Mouse (Mus musculus): ENCODE results near the gene 5031439G07Rik. TPM values are rescaled to one million over a fixed set of nuclear protein-coding genes. Genes with fewer than 3 reads are reported as not detected.
"Not testable (repeated sequence)": the region's sequence is repeated elsewhere in the genome, so short reads cannot be mapped to it uniquely, and the experiment has no call there.

5031439G07Rik gene
- 100 to 1,000 TPM; 102 to 128 TPM for total RNA-seq (2021)
- long read RNA-seq, full-length matches to known transcripts = 41 of 81 reads
- long read RNA-seq, partial matches to known transcripts = 20 of 81 reads
- long read RNA-seq, other reads (novel, unspliced or antisense) = 20 of 81 reads

- DNase-seq (ENCODE audit: low spot score in 2 of 2) = peak; percentile 81 to 86
Measured at GRCm38 (mm10) chr15:84987874-84988825, at the start of gene 5031439G07Rik. TSS of gene 5031439G07Rik (minus strand) at chr15:84988551.

- no peak for DNase-seq (ENCODE audit: low spot score in 2 of 2)
Measured at GRCm38 (mm10) chr15:85037343-85037690, 49.0 kb upstream of the 5031439G07Rik start.

GRCm38 (mm10) chr15:85036566-85037342 is 48.4 kb upstream of the 5031439G07Rik start:
- DNase-seq (ENCODE audit: low spot score in 2 of 2) = peak; percentile 98 to 99

GRCm38 (mm10) chr15:85033916-85034315 is 45.6 kb upstream of the 5031439G07Rik start:
- not testable (repeated sequence) for DNase-seq (ENCODE audit: low spot score in 2 of 2)

DNA sequence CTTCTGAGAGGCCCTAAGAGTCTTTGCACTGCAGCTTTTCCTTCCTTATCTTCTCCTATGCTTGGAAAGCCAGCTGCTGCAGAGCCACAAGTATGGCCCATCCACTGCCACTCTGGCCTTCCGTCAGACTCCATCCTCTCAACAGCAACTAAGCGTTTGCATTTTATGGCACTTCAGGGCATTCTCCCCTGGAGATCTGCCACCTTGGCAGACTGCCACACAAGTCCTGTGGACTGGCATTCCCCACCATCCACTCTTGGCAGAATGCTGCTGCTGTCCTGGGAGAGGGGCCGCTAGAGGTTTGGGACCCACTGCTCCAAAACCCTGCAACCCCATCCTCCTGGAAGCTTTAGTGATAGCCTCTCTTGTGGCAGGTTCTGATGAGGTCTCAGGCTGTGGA is 43.5 kb upstream of the 5031439G07Rik start:
- DNase-seq (ENCODE audit: low spot score in 2 of 2) = no peak

DNA sequence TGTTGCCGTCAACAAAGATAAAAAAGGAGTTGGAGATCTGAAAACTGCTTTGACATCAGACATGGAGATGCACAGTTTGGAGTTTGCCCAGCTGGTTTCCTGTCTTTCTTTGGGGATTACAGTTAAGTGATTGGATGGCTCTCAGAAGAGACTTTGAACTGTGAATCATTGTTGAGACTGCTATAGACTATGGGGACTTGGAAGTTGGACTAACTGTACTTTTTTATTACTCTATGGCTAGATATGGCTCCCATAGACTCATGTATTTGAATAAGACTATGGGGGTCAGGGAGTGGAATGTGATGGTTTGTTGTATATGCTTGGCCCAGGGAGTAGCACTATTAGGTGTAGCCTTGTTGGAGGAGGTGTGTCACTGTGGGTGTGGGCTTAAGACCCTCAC is 42.3 kb upstream of the 5031439G07Rik start:
- not testable (repeated sequence) for DNase-seq (ENCODE audit: low spot score in 2 of 2)

DNA sequence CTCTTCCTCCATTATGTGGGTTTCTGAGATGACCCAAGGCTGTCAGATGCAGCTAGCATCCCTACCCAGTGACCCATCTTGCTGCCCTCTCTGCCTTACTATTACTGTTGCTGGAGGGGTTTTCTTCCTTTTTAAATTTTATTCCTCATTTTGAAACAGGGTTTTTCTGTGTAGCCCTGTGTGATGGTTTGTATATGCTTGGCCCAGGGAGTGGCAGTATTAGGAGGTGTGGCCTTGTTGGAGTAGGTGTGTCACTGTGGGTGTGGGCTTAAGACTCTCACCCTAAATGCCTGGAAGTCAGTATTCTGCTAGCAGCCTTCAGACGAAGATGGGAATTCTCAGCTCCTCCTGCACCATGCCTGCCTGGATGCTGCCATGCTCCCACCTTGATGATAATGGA is 40.3 kb upstream of the 5031439G07Rik start, which contains the start of gene Fam118a:
TSS of gene Fam118a (plus strand) at position 301 of the 400 bp plus-strand sequence.
- not testable (repeated sequence) for DNase-seq (ENCODE audit: low spot score in 2 of 2)

DNA sequence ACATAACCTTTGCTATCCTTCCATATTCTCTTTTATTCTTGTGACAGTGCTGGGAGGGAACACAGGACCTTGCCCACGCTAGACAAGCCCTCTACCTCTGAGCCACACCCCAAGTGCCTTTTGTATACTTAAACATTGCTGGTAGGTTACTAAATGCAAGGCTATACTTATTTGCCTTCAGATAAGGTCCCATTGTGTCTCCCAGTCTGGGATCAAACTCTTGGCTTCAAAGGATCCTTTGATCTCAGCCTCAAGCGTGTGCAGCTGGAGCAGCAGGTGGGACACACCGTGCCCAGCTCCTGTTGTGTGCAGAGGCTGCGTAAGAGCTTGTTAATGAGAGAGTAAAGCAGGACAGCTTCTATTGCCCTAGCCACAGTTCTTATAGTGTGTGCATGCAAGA is 39.4 kb upstream of the 5031439G07Rik start:
- DNase-seq (ENCODE audit: low spot score in 2 of 2) = no peak

DNA sequence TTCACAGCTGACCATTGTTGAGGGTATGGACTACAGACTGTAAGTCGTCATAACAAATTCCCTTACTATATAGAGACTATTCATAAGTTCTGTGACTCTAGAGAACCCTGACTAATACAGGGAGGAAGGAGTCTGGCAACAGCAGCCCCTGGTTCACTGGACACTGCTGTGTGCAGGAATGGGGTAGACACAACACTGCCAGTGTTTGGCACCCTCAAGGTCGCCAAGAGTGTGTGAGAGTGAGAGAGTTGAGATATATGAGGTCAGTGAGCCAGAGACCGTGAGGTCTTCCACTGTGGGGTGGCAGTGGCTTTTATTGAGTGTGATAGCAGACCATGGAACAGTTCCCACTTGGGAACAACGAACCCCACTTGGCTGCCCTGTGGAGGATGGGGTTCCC is 37.8 kb upstream of the 5031439G07Rik start:
- no peak for DNase-seq (ENCODE audit: low spot score in 2 of 2)

DNA sequence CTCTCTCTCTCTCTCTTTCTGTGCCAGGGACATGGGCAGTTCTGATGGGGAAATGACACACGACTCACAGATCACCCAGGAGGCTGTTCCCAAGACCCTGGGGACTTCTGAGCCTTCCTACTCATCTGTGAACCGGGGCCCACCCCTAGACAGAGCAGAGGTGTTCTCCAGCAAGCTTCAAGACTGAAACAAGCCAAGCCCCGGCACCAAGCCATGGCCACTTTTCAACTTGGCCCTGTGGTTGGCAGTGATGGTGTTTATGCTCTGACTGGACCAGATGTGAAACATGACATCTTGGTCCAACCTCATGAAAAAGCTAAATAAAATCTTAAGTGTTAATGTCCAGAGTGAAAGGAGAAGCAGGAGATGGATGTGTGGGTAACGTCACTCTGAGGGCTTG is 33.9 kb upstream of the 5031439G07Rik start:
- DNase-seq (ENCODE audit: low spot score in 2 of 2) = no peak

DNA sequence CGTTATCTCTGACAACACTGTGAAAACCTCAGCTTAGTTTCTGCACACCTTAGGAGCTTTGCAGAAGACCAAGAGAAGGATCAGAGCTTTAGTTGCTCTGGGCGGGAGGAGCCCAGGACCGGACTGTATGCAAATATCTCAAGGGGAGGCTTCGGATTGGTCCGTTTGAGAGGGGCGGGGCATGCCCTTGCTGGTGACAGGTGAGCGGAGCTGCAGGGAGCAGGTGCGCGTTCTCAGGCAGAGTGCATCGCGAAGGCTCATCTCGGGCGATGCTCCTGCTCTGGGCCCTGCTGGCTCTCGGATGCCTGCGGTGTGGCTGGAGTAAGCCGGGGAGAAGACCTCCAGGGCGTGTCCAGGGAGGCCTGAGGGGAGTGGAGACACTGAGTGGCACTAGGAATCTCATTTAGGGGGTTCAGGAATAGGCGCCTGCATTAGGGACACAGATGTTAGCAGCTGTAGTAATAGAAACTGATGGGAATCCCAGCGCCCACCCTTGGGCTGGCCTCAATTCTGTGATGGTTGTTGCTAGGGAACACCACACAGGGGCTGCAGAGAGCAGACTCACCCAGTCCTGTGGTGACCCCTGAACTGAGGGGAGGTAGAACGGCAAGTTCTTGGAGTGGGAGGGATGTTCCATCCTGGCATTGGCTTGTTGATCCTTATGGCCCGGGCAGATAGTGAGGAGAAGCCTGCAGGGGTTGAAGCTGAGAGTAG is 28.8 kb upstream of the 5031439G07Rik start, which contains the start of gene Upk3a:
TSS of gene Upk3a (plus strand) at position 191 of the 714 bp plus-strand sequence.
- DNase-seq (ENCODE audit: low spot score in 2 of 2) = no peak

- no peak for DNase-seq (ENCODE audit: low spot score in 2 of 2)
Measured at GRCm38 (mm10) chr15:85015771-85016170, 27.4 kb upstream of the 5031439G07Rik start.

GRCm38 (mm10) chr15:85012662-85013054 is 24.3 kb upstream of the 5031439G07Rik start:
- no peak for DNase-seq (ENCODE audit: low spot score in 2 of 2)

DNA sequence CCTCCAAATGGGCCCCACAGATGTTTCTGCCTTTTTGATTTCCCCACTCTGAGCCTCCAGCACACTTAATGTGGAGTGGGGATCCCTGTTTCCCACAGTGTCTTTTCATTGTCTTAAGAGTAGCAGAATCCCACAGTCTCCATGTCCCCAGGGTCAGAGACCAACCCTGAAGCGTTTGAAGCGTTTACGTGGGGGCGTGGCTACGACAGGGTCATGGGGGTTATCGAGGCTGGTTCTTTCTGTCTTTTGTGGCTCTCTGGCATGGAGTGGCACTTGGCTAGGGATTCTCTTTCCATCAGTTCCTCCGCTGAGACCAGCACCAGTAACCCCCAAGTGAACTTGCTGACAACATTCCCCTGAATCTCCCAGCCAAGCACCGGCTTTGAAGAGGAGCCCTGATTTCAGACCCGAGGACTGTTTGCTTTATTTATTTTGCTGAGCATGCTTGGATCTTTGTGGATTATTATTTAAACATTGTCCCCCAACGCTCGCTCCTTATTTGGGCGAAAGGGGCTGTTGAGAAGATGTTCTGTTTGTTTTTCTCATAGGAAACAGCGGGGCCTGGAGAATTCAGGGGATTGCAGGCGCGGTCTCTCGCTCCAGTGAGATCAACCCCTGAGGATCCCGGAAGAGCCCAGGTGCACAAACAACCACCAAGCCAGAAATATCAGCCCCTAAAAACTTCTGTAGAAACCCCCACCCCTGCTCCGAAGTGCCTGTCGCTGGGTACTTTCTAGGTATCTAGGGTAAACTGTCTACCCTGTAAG is 23.7 kb upstream of the 5031439G07Rik start:
- DNase-seq (ENCODE audit: low spot score in 2 of 2) = no peak

DNA sequence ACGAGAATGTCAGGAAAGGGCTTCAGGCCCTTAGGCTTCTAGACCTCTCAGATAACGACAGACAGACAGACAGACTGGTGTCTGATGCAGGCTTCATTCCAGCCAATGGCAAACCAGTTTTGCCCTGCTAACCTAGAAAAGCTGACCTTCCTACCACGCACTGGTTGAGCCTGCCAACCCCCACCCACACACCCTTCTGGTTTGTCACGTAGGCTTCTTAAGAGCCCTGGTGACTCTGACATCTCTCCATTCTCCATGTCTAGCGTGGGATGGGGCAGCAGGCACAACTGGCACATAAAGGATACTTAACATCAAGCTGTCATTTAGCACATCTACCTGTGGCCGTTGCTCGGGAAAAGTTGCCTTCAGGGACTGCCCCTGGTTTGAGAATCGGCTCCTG is 21.3 kb upstream of the 5031439G07Rik start:
- DNase-seq (ENCODE audit: low spot score in 2 of 2) = no peak

DNA sequence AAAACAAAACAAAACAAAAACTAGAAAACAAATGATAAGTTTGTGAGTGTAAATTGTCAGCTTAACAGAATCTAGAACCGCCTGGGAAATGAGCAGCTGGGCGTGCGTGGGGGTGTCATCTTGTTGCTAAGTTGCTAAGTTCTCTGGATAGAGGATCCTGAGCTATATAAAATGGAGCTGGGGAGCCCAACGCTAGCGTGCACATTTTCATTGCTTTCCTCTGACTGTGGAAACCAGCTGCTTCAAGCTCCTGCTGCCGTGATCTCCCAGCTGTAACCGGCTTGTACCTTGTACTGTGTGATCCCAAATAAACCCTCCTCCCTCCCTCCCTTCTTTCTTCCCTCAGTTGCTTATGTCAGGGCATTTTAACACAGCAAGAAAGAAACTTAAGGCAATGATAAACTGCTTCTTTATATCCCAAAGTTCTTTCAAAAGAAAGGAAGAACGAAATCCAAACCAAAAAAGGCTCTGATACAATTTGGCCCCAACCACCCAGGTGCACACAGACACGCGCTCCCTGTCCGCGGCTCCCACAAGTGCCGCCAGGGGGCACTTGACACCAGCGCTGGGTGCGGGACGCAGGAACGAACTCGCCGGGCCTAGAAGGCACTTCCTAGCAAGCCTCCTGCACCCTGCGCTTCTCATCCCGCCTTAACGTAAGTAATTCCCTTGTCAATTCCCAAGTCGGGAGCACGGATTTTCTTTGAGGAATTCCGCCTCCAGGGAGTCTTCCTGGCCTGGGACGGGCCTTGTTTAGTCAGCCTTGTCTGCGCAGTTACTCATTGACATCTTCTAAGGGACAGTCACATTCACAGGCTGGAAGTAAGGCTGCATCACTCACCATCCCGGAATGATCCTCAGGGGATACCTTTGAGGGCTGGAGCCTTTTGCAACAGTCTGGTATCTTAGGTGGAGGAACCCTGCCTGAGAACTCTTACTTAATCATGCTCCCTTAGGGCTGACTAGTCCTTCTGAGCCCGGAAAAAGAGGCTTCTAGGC is 12.9 kb upstream of the 5031439G07Rik start:
- DNase-seq (ENCODE audit: low spot score in 2 of 2) = peak; percentile 78 to 88

DNA sequence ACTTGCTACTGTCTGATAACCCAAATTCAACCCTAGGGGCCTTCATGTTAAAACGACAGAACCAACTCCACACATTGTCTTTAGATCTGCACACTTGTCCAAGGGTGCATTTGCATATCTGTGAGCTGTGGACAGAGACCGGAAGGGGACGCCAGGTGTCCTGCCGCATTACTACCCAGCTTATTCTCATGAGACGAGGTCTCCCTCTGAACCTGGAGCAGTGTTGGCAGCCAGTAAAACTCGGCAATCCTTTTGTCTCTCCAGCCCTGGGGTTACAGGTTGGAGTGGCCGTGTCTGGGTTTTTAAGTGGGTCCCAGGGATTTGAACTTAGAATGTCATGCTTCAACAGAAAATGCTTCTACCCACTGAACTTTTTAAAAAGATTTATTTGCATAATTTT is 11.6 kb upstream of the 5031439G07Rik start:
- DNase-seq (ENCODE audit: low spot score in 2 of 2) = no peak

GRCm38 (mm10) chr15:84997768-84998454 is 9.6 kb upstream of the 5031439G07Rik start:
- DNase-seq (ENCODE audit: low spot score in 2 of 2) = no peak
